Mouse (Mus musculus) thymus, adult 2 months (tissue): Measurements from ENCODE around the gene Irf2bpl.

Experiments
- CTCF ChIP-seq: fragments of 200-500 bp; IDR thresholded peaks from 2 replicates; pipeline ENCODE4 v1.5.1; 2012; ENCODE audit warnings: mild to moderate bottlenecking, control low read depth, low read length, moderate library complexity, borderline replicate concordance; ENCODE audit not compliant: control insufficient read depth, poor library complexity, insufficient read depth; ENCODE audit errors: extremely low read depth
- POLR2A ChIP-seq: fragments of 200-500 bp; IDR thresholded peaks from 2 replicates; pipeline ENCODE4 v1.6.1; 2012; ENCODE audit warnings: mild to moderate bottlenecking, low read length, control low read depth, moderate library complexity; ENCODE audit not compliant: control insufficient read depth, poor library complexity, insufficient read depth; ENCODE audit errors: extremely low read depth

DNA sequence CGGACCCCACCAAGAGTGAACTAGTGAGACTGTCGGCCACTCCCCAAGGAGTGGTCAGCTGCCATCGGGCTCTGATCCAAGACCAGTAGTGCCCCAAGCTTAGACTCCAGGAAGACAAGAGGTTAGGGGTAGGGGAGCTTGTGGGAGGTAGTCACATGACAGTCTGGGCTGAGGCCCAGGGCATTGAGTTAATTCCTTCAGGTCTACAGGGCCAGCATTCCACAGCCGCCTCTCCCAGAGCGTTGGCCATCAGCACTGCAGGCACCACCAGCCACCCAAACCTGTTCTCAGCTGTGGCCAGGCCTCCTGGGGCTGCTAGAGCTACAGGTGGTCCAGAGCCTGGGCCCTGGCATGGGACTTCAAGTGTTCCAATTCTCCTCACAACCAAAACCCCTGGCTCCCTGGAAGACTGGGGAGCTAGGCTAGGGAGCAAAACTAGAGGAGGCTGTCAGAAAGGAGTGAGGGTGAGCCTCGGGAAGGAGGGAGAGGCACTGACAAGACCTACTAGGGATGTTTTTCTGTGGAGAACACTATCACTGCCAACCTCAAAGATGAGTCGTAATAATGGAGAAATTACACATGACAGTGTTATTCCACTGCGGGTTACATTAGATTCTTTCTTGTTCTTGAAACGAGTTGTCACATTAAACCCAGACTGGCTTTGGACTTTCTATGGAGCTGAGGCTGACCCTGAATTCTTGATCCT is 12.1 kb downstream of the Irf2bpl start:
- TF ChIP-seq CTCF, result no peak
- no peak for TF ChIP-seq POLR2A
